Mouse (Mus musculus): ENCODE results near the gene Mycl. TPM values are rescaled to one million over a fixed set of nuclear protein-coding genes. Genes with fewer than 3 reads are reported as not detected.

The Mycl gene
- total and polyA plus RNA-seq, 3 experiments, result not detected

GRCm38 (mm10) chr4:122981930-122982329 lies 13.5 kb upstream of the Mycl start:
- Histone ChIP-seq H3K79me2 (ENCODE audit: control insufficient read depth, insufficient read depth, low read length, poor library complexity) (no peaks in the 10 kb centered on the region), H3K36me3 (ENCODE audit: control insufficient read depth in 1 of 2, insufficient read depth in 2 of 2, low read length in 2 of 2) (peaks cover 0 to 2% of the 10 kb centered on the region in 2 experiments; a peak in 1 of 4 replicates), H3K9ac (ENCODE audit: control insufficient read depth, low read depth, low read length, poor library complexity, severe bottlenecking) (no peak overlapping the region), H3K27ac (ENCODE audit: control insufficient read depth, low read depth, low read length) (no peak overlapping the region), H3K27me3 (ENCODE audit: control insufficient read depth in 1 of 2, insufficient read depth in 2 of 2, low read length in 2 of 2) (peaks cover 0 to 2% of the 10 kb centered on the region in 2 experiments; a peak in 1 of 4 replicates), H3K4me1 (ENCODE audit: control insufficient read depth in 1 of 2, insufficient read depth in 2 of 2, low read length in 2 of 2) (0 out of 4 replicates have a peak, but pooled peaks cover 0 to 5% of the 10 kb centered on the region in 2 experiments), H3K4me3 (ENCODE audit: control insufficient read depth in 1 of 2, insufficient read depth in 1 of 2, low read depth in 2 of 2, low read length in 2 of 2) (no peak overlapping the region), H3K9me3 (replicated peaks; ENCODE audit: insufficient read depth, low read length) (no peaks in the 10 kb centered on the region)
- DNase-seq (ENCODE audit: low read depth, low spot score), result no peak
- no peak for TF ChIP-seq MYC (IDR thresholded peaks at IDR 0.05; ENCODE audit: low read depth, low read length)
- TF ChIP-seq JUND (IDR thresholded peaks at IDR 0.05; ENCODE audit: low read depth, low read length), result no peak
- TF ChIP-seq CHD1 (IDR thresholded peaks at IDR 0.05; ENCODE audit: low read depth, low read length), result no peak
- no peak for TF ChIP-seq E2F4 (IDR thresholded peaks at IDR 0.05; ENCODE audit: borderline replicate concordance, low read depth, low read length)
- no peak for TF ChIP-seq UBTF (IDR thresholded peaks at IDR 0.05; ENCODE audit: borderline replicate concordance, insufficient read depth, low read depth, low read length)
- TF ChIP-seq ETS1 (IDR thresholded peaks at IDR 0.05; ENCODE audit: low read depth, low read length), result no peak
- TF ChIP-seq NRF1 (IDR thresholded peaks at IDR 0.05; ENCODE audit: insufficient read depth, low read depth, low read length, poor library complexity, severe bottlenecking), result no peak
- TF ChIP-seq TAL1 (IDR thresholded peaks at IDR 0.05; ENCODE audit: low read length), result no peak
- no peak for TF ChIP-seq GABPA (IDR thresholded peaks at IDR 0.05; ENCODE audit: low read depth, low read length)
- no peak for TF ChIP-seq USF2 (IDR thresholded peaks at IDR 0.05; ENCODE audit: borderline replicate concordance in 1 of 2, insufficient read depth in 1 of 2, low read depth in 1 of 2, low read length in 2 of 2)
- no peak for TF ChIP-seq EP300 (IDR thresholded peaks at IDR 0.05; ENCODE audit: low read depth in 1 of 2, low read length in 2 of 2)
- no peak for TF ChIP-seq MXI1 (IDR thresholded peaks at IDR 0.05; ENCODE audit: low read depth, low read length)
- TF ChIP-seq BHLHE40 (IDR thresholded peaks at IDR 0.05; ENCODE audit: borderline replicate concordance, low read depth, low read length), result no peak
- no peak for TF ChIP-seq MAZ (IDR thresholded peaks at IDR 0.05; ENCODE audit: low read depth, low read length)
- TF ChIP-seq MAX (IDR thresholded peaks at IDR 0.05; ENCODE audit: low read length), result no peak

GRCm38 (mm10) chr4:122982537-122982936 lies 12.9 kb upstream of the Mycl start:
- DNase-seq (ENCODE audit: low read depth, low spot score), result no peak
- no peaks in the 10 kb centered on the region for H3K79me2 ChIP-seq (ENCODE audit: control insufficient read depth, insufficient read depth, low read length, poor library complexity)
- H3K4me1 ChIP-seq (ENCODE audit: control insufficient read depth in 1 of 2, insufficient read depth in 2 of 2, low read length in 2 of 2), result peaks cover 0 to 8% of the 10 kb centered on the region in 2 experiments; a peak in 1 of 4 replicates
- peaks cover 0 to 2% of the 10 kb centered on the region in 2 experiments; a peak in 1 of 4 replicates for H3K36me3 ChIP-seq (ENCODE audit: control insufficient read depth in 1 of 2, insufficient read depth in 2 of 2, low read length in 2 of 2)
- H3K9me3 ChIP-seq (replicated peaks; ENCODE audit: insufficient read depth, low read length), result no peaks in the 10 kb centered on the region
- H3K4me3 ChIP-seq (ENCODE audit: control insufficient read depth in 1 of 2, insufficient read depth in 1 of 2, low read depth in 2 of 2, low read length in 2 of 2), result no peak overlapping the region
- peaks cover 0 to 2% of the 10 kb centered on the region in 2 experiments; a peak in 1 of 4 replicates for H3K27me3 ChIP-seq (ENCODE audit: control insufficient read depth in 1 of 2, insufficient read depth in 2 of 2, low read length in 2 of 2)
- H3K9ac ChIP-seq (ENCODE audit: control insufficient read depth, low read depth, low read length, poor library complexity, severe bottlenecking), result no peak overlapping the region
- H3K27ac ChIP-seq (ENCODE audit: control insufficient read depth, low read depth, low read length), result no peak overlapping the region
- TF ChIP-seq MEF2A (IDR thresholded peaks at IDR 0.05; ENCODE audit: extremely low read depth, insufficient replicate concordance, low read depth, low read length, poor library complexity, severe bottlenecking), result no peak
- no peak for TF ChIP-seq ELF1 (IDR thresholded peaks at IDR 0.05; ENCODE audit: low read depth, low read length)
- peak; percentile 51; the same call in 1 of the 2 replicates for TF ChIP-seq MAFK (IDR thresholded peaks at IDR 0.05; ENCODE audit: borderline replicate concordance, low read depth, low read length)
- TF ChIP-seq ZNF384 (IDR thresholded peaks at IDR 0.05; ENCODE audit: low read depth, low read length), result no peak
- TF ChIP-seq E2F4 (IDR thresholded peaks at IDR 0.05; ENCODE audit: borderline replicate concordance, low read depth, low read length), result no peak
- TF ChIP-seq TBP (IDR thresholded peaks at IDR 0.05; ENCODE audit: low read depth, low read length), result no peak
